Mouse (Mus musculus) c-Kit-negative CD71-positive TER-119-positive erythroid progenitor cells, embryonic 14.5 days (primary cell): ENCODE results near the gene Irx2.

Experiments used
- DNase-seq: peaks from one replicate; pipeline ENCODE4 v3.0.0-alpha.2; 2013; ENCODE audit warnings: low read depth, low spot score

Irx2 gene

GRCm38 (mm10) chr13:72636331-72636851 is 7.8 kb downstream of the Irx2 start:
- no peak for DNase-seq

GRCm38 (mm10) chr13:72637536-72637935 is 8.9 kb downstream of the Irx2 start:
- DNase-seq: no peak

- no peak for DNase-seq
These were observed 9.9 kb downstream of the Irx2 start for GRCm38 (mm10) chr13:72638401-72639130.

GRCm38 (mm10) chr13:72639441-72640130 is 11.0 kb downstream of the Irx2 start:
- DNase-seq: no peak

- DNase-seq: no peak
These were observed 11.5 kb downstream of the Irx2 start for GRCm38 (mm10) chr13:72640131-72640521.

- no peak for DNase-seq
These were observed 27.8 kb downstream of the Irx2 start for GRCm38 (mm10) chr13:72656447-72656846.

GRCm38 (mm10) chr13:72675826-72676225 is 47.2 kb downstream of the Irx2 start:
- DNase-seq: no peak
